Mouse (Mus musculus): Measurements from ENCODE around the gene Tnfrsf13c. TPM values are rescaled to one million over a fixed set of nuclear protein-coding genes. Genes with fewer than 3 reads are reported as not detected.
A peak's percentile ranks its signal among the peaks of the same experiment; 100 is the strongest.

The Tnfrsf13c gene
- total and polyA plus RNA-seq, 2 experiments from 2014 or later, result 0.34 to 5.6 TPM

DNA sequence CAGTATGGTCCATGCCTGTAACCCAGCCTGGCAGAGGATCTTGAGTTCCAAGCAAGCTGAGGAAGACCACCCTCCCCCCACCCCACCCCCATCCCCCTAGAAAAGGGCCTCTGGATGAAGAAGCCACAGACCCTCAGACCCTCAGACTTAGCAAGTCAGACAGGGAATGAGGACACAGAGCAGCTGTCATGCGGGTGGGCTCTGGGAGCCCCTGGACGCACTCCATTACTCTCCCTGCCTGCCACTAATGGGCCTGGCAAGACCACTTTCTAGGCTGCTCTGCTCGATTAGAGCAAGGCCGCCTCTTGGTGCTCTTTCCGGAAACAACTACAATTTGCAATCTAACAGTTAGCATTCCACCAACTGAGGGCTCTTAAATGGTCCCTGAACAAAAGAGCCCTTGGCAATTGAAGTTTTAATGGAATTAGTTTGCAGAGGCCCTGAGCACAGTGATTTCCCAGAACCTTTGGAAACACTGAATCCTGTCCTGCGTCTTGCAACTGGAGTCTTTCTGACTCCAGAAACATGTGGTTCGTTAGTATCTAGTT is 46.4 kb downstream of the Tnfrsf13c start:
- H3K4me2 ChIP-seq (ENCODE audit: low read depth, low read length), result no peak overlapping the region
- no peaks in the 10 kb centered on the region for H3K4me1 ChIP-seq (ENCODE audit: insufficient read depth, low read length)
- no peak for DNase-seq (ENCODE audit: low spot score)
- no peak overlapping the region for H3K9ac ChIP-seq (replicated peaks; ENCODE audit: low read length)
- H3K27ac ChIP-seq, result no peak overlapping the region
- ATAC-seq, result no peak
- H3K27me3 ChIP-seq (ENCODE audit: insufficient read depth, low read length), result no peaks in the 10 kb centered on the region
- H3K36me3 ChIP-seq (ENCODE audit: insufficient read depth, low read length), result peaks cover 92% of the 10 kb centered on the region
- no peak for TF ChIP-seq CTCF (IDR thresholded peaks at IDR 0.05; ENCODE audit: low read depth)
- 69% methylated on average over 7 of the region's 7 CpGs for WGBS
- H3K9me3 ChIP-seq (ENCODE audit: low read length), result no peaks in the 10 kb centered on the region
- no peak overlapping the region for H3K4me3 ChIP-seq (ENCODE audit: low read length)

DNA sequence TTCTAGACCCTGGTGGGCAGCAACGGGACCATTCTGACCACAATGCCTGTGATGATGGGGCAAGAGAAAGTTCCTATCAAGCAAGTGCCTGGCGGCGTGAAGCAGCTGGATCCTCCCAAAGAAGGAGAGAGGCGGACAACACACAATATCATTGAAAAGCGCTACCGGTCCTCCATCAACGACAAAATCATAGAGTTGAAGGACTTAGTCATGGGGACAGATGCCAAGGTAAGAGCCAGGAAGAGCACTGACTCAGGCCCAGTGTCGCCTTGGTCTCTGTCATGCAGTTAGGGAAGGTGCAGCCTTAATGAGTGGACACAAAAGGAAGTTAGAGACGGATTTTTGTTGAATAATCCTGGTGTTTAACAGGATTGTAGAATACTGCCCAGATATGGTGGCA is 49.1 kb downstream of the Tnfrsf13c start:
- 95% methylated on average over 9 of the region's 9 CpGs for WGBS
- ATAC-seq, result no peak
- H3K27me3 ChIP-seq (ENCODE audit: insufficient read depth, low read length), result no peaks in the 10 kb centered on the region

DNA sequence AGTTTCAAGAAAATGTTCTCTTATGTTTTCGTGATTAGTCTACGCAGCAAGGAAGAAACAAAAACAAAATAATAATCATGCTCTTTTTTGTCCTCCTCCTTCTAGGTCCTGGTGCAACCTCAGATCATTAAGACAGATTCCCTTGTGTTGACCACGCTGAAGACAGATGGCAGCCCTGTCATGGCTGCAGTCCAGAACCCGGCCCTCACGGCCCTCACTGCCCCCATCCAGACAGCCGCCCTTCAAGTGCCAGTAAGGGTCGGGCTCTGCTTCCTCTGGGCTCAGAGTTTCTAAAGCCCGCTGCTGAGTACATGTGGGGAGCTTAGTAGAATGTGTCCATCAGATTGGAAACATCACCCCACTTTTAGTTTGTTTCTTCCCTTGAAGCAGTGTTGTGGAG is 51.5 kb downstream of the Tnfrsf13c start:
- TF ChIP-seq CTCF (IDR thresholded peaks at IDR 0.05; ENCODE audit: low read depth), result no peak
- Histone ChIP-seq H3K36me3 (ENCODE audit: insufficient read depth, low read length) (peaks cover 67% of the 10 kb centered on the region), H3K4me1 (ENCODE audit: insufficient read depth, low read length) (no peaks in the 10 kb centered on the region), H3K4me2 (ENCODE audit: low read depth, low read length) (no peak overlapping the region), H3K27ac (peak overlapping the region; percentile 56; the same call in 1 of the 2 replicates), H3K27me3 (ENCODE audit: insufficient read depth, low read length) (no peaks in the 10 kb centered on the region), H3K9ac (replicated peaks; ENCODE audit: low read length) (no peak overlapping the region), H3K4me3 (ENCODE audit: low read length) (no peak overlapping the region), H3K9me3 (ENCODE audit: low read length) (no peaks in the 10 kb centered on the region)
- ATAC-seq (peak; percentile 61; the same call in 1 of the 2 replicates), DNase-seq (ENCODE audit: low spot score) (peak; percentile 64)
- WGBS, result 53% methylated on average over 8 of the region's 8 CpGs

More for the DNA sequence above, 49.1 kb downstream of the Tnfrsf13c start:
- no peak for TF ChIP-seq CTCF (IDR thresholded peaks at IDR 0.05; ENCODE audit: low read depth)
- Histone ChIP-seq H3K4me3 (ENCODE audit: low read length) (no peak overlapping the region), H3K9ac (replicated peaks; ENCODE audit: low read length) (no peak overlapping the region), H3K36me3 (ENCODE audit: insufficient read depth, low read length) (peaks cover 87% of the 10 kb centered on the region), H3K9me3 (ENCODE audit: low read length) (no peaks in the 10 kb centered on the region), H3K27ac (no peak overlapping the region), H3K4me2 (ENCODE audit: low read depth, low read length) (no peak overlapping the region), H3K4me1 (ENCODE audit: insufficient read depth, low read length) (no peaks in the 10 kb centered on the region)
- DNase-seq (ENCODE audit: low spot score), result no peak

MicroRNAs within 50 kb of the gene (microRNA counts, 519-probe panel; counts per million panel counts)
- microRNA mmu-miR-33, result 2,543 counts per million, percentile 38 among the panel's probes with 10 or more counts

Small RNA genes lying within 50 kb of the gene (microRNA-seq; reads per million reads assigned to microRNA genes)
- gene Mir33, result 186 to 260 reads per million in 2 experiments

Other genes starting within 250 kb of the Tnfrsf13c start
- gene 1700029P11Rik, start 243.8 kb downstream of the Tnfrsf13c start, total RNA-seq (2014; rRNA removed), result not detected in 2 replicates
- not detected in 2 replicates for gene 1700029P11Rik, start 243.8 kb downstream of the Tnfrsf13c start, polyA plus RNA-seq (2015; fragmentation: Nextera tagmentation; extraction: Ambion mirVana)
- 18.5 and 20.1 TPM in 2 replicates for gene Xrcc6, start 236.5 kb downstream of the Tnfrsf13c start, total RNA-seq (2014; rRNA removed)
- gene Xrcc6, start 236.5 kb downstream of the Tnfrsf13c start, polyA plus RNA-seq (2015; fragmentation: Nextera tagmentation; extraction: Ambion mirVana), result 30.9 and 35.3 TPM in 2 replicates
- gene Desi1, start 190.5 kb downstream of the Tnfrsf13c start, total RNA-seq (2014; rRNA removed), result 29.9 and 32.1 TPM in 2 replicates
- 44.1 and 45.3 TPM in 2 replicates for gene Desi1, start 190.5 kb downstream of the Tnfrsf13c start, polyA plus RNA-seq (2015; fragmentation: Nextera tagmentation; extraction: Ambion mirVana)
- 222 and 236 TPM in 2 replicates for gene Snu13, start 176.8 kb downstream of the Tnfrsf13c start, total RNA-seq (2014; rRNA removed)
- gene Snu13, start 176.8 kb downstream of the Tnfrsf13c start, polyA plus RNA-seq (2015; fragmentation: Nextera tagmentation; extraction: Ambion mirVana), result 249 and 255 TPM in 2 replicates
- not detected in 2 replicates for gene 4930407I10Rik, start 165.2 kb downstream of the Tnfrsf13c start, total RNA-seq (2014; rRNA removed)
- gene 4930407I10Rik, start 165.2 kb downstream of the Tnfrsf13c start, polyA plus RNA-seq (2015; fragmentation: Nextera tagmentation; extraction: Ambion mirVana), result not detected in 2 replicates
- 0.21 TPM in 1 of 2 replicates, not detected in the other for gene Mei1, start 154.4 kb downstream of the Tnfrsf13c start, total RNA-seq (2014; rRNA removed)
- 0.11 and 0.24 TPM in 2 replicates for gene Mei1, start 154.4 kb downstream of the Tnfrsf13c start, polyA plus RNA-seq (2015; fragmentation: Nextera tagmentation; extraction: Ambion mirVana)
- 15.5 and 16.0 TPM in 2 replicates for gene Ccdc134, start 96.4 kb downstream of the Tnfrsf13c start, total RNA-seq (2014; rRNA removed)
- gene Ccdc134, start 96.4 kb downstream of the Tnfrsf13c start, polyA plus RNA-seq (2015; fragmentation: Nextera tagmentation; extraction: Ambion mirVana), result 6.4 and 8.4 TPM in 2 replicates
- gene Srebf2, start 77.2 kb downstream of the Tnfrsf13c start, total RNA-seq (2014; rRNA removed), result 256 and 266 TPM in 2 replicates
- gene Srebf2, start 77.2 kb downstream of the Tnfrsf13c start, polyA plus RNA-seq (2015; fragmentation: Nextera tagmentation; extraction: Ambion mirVana), result 139 and 145 TPM in 2 replicates
- 34.7 and 36.0 TPM in 2 replicates for gene Shisa8, start 11.6 kb downstream of the Tnfrsf13c start, total RNA-seq (2014; rRNA removed)
- gene Shisa8, start 11.6 kb downstream of the Tnfrsf13c start, polyA plus RNA-seq (2015; fragmentation: Nextera tagmentation; extraction: Ambion mirVana), result 7.5 and 9.2 TPM in 2 replicates
- gene Cenpm, start 20.4 kb upstream of the Tnfrsf13c start, total RNA-seq (2014; rRNA removed), result 15.0 and 16.2 TPM in 2 replicates
- 23.0 and 27.6 TPM in 2 replicates for gene Cenpm, start 20.4 kb upstream of the Tnfrsf13c start, polyA plus RNA-seq (2015; fragmentation: Nextera tagmentation; extraction: Ambion mirVana)
- 116 and 127 TPM in 2 replicates for gene 1500009C09Rik, start 28.0 kb upstream of the Tnfrsf13c start, total RNA-seq (2014; rRNA removed)
- gene 1500009C09Rik, start 28.0 kb upstream of the Tnfrsf13c start, polyA plus RNA-seq (2015; fragmentation: Nextera tagmentation; extraction: Ambion mirVana), result 12.5 and 13.9 TPM in 2 replicates
- 393 and 404 TPM in 2 replicates for gene Sept3, start 50.5 kb upstream of the Tnfrsf13c start, total RNA-seq (2014; rRNA removed)
- 299 and 320 TPM in 2 replicates for gene Sept3, start 50.5 kb upstream of the Tnfrsf13c start, polyA plus RNA-seq (2015; fragmentation: Nextera tagmentation; extraction: Ambion mirVana)
- 1.4 TPM in 1 of 2 replicates, not detected in the other for gene Wbp2nl, start 74.6 kb upstream of the Tnfrsf13c start, total RNA-seq (2014; rRNA removed)
- 0.36 TPM in 1 of 2 replicates, not detected in the other for gene Wbp2nl, start 74.6 kb upstream of the Tnfrsf13c start, polyA plus RNA-seq (2015; fragmentation: Nextera tagmentation; extraction: Ambion mirVana)
- 41.6 and 51.1 TPM in 2 replicates for gene Naga, start 114.6 kb upstream of the Tnfrsf13c start, total RNA-seq (2014; rRNA removed)
- gene Naga, start 114.6 kb upstream of the Tnfrsf13c start, polyA plus RNA-seq (2015; fragmentation: Nextera tagmentation; extraction: Ambion mirVana), result 36.9 and 37.2 TPM in 2 replicates
- 0.93 and 1.2 TPM in 2 replicates for gene Pheta2, start 114.6 kb upstream of the Tnfrsf13c start, total RNA-seq (2014; rRNA removed)
- 1.3 and 1.4 TPM in 2 replicates for gene Pheta2, start 114.6 kb upstream of the Tnfrsf13c start, polyA plus RNA-seq (2015; fragmentation: Nextera tagmentation; extraction: Ambion mirVana)
- 288 and 293 TPM in 2 replicates for gene Smdt1, start 114.6 kb upstream of the Tnfrsf13c start, total RNA-seq (2014; rRNA removed)
- gene Smdt1, start 114.6 kb upstream of the Tnfrsf13c start, polyA plus RNA-seq (2015; fragmentation: Nextera tagmentation; extraction: Ambion mirVana), result 392 and 401 TPM in 2 replicates
- gene Ndufa6, start 130.0 kb upstream of the Tnfrsf13c start, total RNA-seq (2014; rRNA removed), result 194 and 224 TPM in 2 replicates
- 511 and 516 TPM in 2 replicates for gene Ndufa6, start 130.0 kb upstream of the Tnfrsf13c start, polyA plus RNA-seq (2015; fragmentation: Nextera tagmentation; extraction: Ambion mirVana)
- 3.6 and 6.1 TPM in 2 replicates for gene Cyp2d22, start 155.9 kb upstream of the Tnfrsf13c start, total RNA-seq (2014; rRNA removed)
- gene Cyp2d22, start 155.9 kb upstream of the Tnfrsf13c start, polyA plus RNA-seq (2015; fragmentation: Nextera tagmentation; extraction: Ambion mirVana), result 3.7 and 5.1 TPM in 2 replicates
- gene Cyp2d11, start 169.7 kb upstream of the Tnfrsf13c start, total RNA-seq (2014; rRNA removed), result not detected in 2 replicates
- not detected in 2 replicates for gene Cyp2d11, start 169.7 kb upstream of the Tnfrsf13c start, polyA plus RNA-seq (2015; fragmentation: Nextera tagmentation; extraction: Ambion mirVana)
- not detected in 2 replicates for gene Cyp2d10, start 182.8 kb upstream of the Tnfrsf13c start, total RNA-seq (2014; rRNA removed)
- not detected in 2 replicates for gene Cyp2d10, start 182.8 kb upstream of the Tnfrsf13c start, polyA plus RNA-seq (2015; fragmentation: Nextera tagmentation; extraction: Ambion mirVana)
- gene Cyp2d9, start 209.1 kb upstream of the Tnfrsf13c start, total RNA-seq (2014; rRNA removed), result not detected in 2 replicates
- gene Cyp2d9, start 209.1 kb upstream of the Tnfrsf13c start, polyA plus RNA-seq (2015; fragmentation: Nextera tagmentation; extraction: Ambion mirVana), result not detected in 2 replicates

Data from hindbrain, postnatal 0 days (tissue).